Mouse (Mus musculus): ENCODE data around the gene Tst. TPM values are rescaled to one million over a fixed set of nuclear protein-coding genes. Genes with fewer than 3 reads are reported as not detected.

Tst gene
- polyA plus RNA-seq, 1 experiment from 2014 or later = 153 TPM

DNA sequence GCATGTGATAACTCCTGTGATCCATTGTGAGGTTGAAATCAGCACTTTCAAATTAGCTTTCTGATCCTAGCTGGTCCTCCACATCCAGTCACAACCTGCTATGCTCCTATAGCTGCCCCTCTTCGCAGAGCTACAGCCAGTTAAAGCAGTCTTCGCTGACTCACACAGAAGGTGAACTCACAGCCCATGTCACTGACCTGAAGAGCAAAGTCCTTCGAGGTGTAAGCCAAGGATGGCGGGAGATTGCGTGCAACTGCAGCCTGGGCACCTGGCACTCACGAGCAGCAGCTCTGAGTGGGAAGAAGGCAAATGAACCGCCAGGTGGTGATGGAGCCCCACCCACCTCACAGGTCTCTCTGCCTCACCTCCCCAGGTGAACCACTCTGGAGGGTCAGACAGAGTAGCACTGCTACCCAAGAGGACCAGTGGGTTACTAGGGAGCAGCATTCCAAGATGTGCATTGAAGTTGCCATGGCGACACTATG, 10.2 kb downstream of the Tst start, which contains the start of gene Tex33:
Tex33 (minus strand) TSS at position 435 of the 485 bp plus-strand sequence.
- no peaks in the 10 kb centered on the region for H3K9me3 ChIP-seq (ENCODE audit: control insufficient read depth, low read length)
- DNase-seq (ENCODE audit: low spot score) (peak; percentile 27), ATAC-seq (ENCODE audit: low FRiP score, low TSS enrichment) (peak; percentile 22; the same call in 1 of the 2 replicates)
- H3K9ac ChIP-seq (ENCODE audit: low read length) = no peak within 1 kb of the TSS
- H3K4me2 ChIP-seq (replicated peaks; ENCODE audit: low read depth) = no peak within 1 kb of the TSS
- 70% methylated on average over 8 of the region's 8 CpGs for WGBS
- H3K4me1 ChIP-seq (replicated peaks; ENCODE audit: control insufficient read depth, insufficient read depth) = no peaks in the 10 kb centered on the region
- H3K36me3 ChIP-seq (ENCODE audit: control insufficient read depth, insufficient read depth, low read length) = no peaks in the 10 kb centered on the region
- H3K4me3 ChIP-seq (ENCODE audit: low read depth, low read length) = no peak within 1 kb of the TSS
- no peaks in the 10 kb centered on the region for H3K27me3 ChIP-seq (ENCODE audit: control insufficient read depth, insufficient read depth, low read length)
- no peak within 1 kb of the TSS for H3K27ac ChIP-seq (replicated peaks)
- TF ChIP-seq EP300 (optimal IDR thresholded peaks at IDR 0.05) (no peak), CTCF (IDR thresholded peaks at IDR 0.05; ENCODE audit: low read depth) (peak; percentile 31)

DNA sequence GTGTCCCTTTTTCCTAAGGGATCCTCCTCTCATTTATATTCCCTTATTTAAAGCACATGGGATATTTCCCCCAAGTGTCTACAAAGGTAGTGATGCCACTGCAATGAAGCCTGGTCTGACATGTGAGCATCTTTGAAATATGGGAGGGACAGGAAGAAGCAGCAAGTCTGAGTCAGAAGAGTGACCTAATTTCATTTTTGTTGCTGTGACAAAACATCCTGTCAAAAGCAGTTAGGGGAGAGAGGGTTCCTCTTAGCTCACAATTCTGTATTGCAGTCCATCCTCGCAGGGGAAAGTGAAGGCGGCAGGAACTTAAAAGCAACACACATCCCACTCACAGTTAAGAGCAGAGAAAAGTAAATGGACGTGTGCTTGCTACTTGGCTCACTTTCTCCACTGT, 14.9 kb downstream of the Tst start:
- no peak for DNase-seq (ENCODE audit: low spot score)
- no peak for ATAC-seq (ENCODE audit: low FRiP score, low TSS enrichment)
- no peaks in the 10 kb centered on the region for H3K9me3 ChIP-seq (ENCODE audit: control insufficient read depth, low read length)
- TF ChIP-seq EP300 (optimal IDR thresholded peaks at IDR 0.05) = no peak
- TF ChIP-seq CTCF (IDR thresholded peaks at IDR 0.05; ENCODE audit: low read depth) = no peak
- no peak overlapping the region for H3K27ac ChIP-seq (replicated peaks)
- H3K4me1 ChIP-seq (replicated peaks; ENCODE audit: control insufficient read depth, insufficient read depth) = no peaks in the 10 kb centered on the region
- H3K4me2 ChIP-seq (replicated peaks; ENCODE audit: low read depth) = no peak overlapping the region
- no peak overlapping the region for H3K4me3 ChIP-seq (ENCODE audit: low read depth, low read length)
- 64% methylated on average over 3 of the region's 3 CpGs for WGBS
- H3K9ac ChIP-seq (ENCODE audit: low read length) = no peak overlapping the region
- H3K36me3 ChIP-seq (ENCODE audit: control insufficient read depth, insufficient read depth, low read length) = no peaks in the 10 kb centered on the region
- no peaks in the 10 kb centered on the region for H3K27me3 ChIP-seq (ENCODE audit: control insufficient read depth, insufficient read depth, low read length)

DNA sequence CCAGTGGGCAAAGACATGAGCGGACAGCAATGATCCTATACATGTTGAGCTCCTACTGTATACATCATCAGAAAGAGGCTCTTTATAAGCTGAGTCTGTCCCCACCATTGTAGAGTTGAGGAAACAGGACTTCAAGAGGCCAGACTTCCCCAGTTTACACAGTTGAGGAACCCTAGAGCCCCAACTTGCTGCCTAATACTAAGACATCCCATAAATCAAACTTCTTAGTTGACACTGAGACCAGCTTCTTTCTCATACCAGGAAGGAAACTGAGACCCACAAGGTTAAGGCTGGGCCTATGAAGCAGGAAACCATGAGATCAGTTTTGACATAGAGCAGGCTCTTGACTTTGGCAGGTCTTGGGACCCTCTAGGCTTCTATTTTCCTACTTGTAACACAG, 20.1 kb downstream of the Tst start:
- no peak overlapping the region for H3K4me2 ChIP-seq (replicated peaks; ENCODE audit: low read depth)
- ATAC-seq (ENCODE audit: low FRiP score, low TSS enrichment) = no peak
- no peak for DNase-seq (ENCODE audit: low spot score)
- WGBS = 87% methylated on average over 1 of the region's 1 CpGs
- no peak overlapping the region for H3K27ac ChIP-seq (replicated peaks)
- no peaks in the 10 kb centered on the region for H3K27me3 ChIP-seq (ENCODE audit: control insufficient read depth, insufficient read depth, low read length)
- no peak overlapping the region for H3K4me3 ChIP-seq (ENCODE audit: low read depth, low read length)
- H3K4me1 ChIP-seq (replicated peaks; ENCODE audit: control insufficient read depth, insufficient read depth) = no peaks in the 10 kb centered on the region
- no peak for TF ChIP-seq CTCF (IDR thresholded peaks at IDR 0.05; ENCODE audit: low read depth)
- TF ChIP-seq EP300 (optimal IDR thresholded peaks at IDR 0.05) = no peak
- no peak overlapping the region for H3K9ac ChIP-seq (ENCODE audit: low read length)
- no peaks in the 10 kb centered on the region for H3K36me3 ChIP-seq (ENCODE audit: control insufficient read depth, insufficient read depth, low read length)
- H3K9me3 ChIP-seq (ENCODE audit: control insufficient read depth, low read length) = no peaks in the 10 kb centered on the region

- 59% methylated on average over 7 of the region's 7 CpGs for WGBS
- no peak overlapping the region for H3K4me2 ChIP-seq (replicated peaks; ENCODE audit: low read depth)
- no peak overlapping the region for H3K4me3 ChIP-seq (ENCODE audit: low read depth, low read length)
- H3K36me3 ChIP-seq (ENCODE audit: control insufficient read depth, insufficient read depth, low read length) = no peaks in the 10 kb centered on the region
- no peaks in the 10 kb centered on the region for H3K4me1 ChIP-seq (replicated peaks; ENCODE audit: control insufficient read depth, insufficient read depth)
- no peaks in the 10 kb centered on the region for H3K27me3 ChIP-seq (ENCODE audit: control insufficient read depth, insufficient read depth, low read length)
- TF ChIP-seq EP300 (optimal IDR thresholded peaks at IDR 0.05) = no peak
- no peak for TF ChIP-seq CTCF (IDR thresholded peaks at IDR 0.05; ENCODE audit: low read depth)
- ATAC-seq (ENCODE audit: low FRiP score, low TSS enrichment) = peak; percentile 13; the same call in 1 of the 2 replicates
- DNase-seq (ENCODE audit: low spot score) = no peak
- H3K27ac ChIP-seq (replicated peaks) = peak overlapping the region; percentile 40; the same call in 1 of the 2 replicates
- H3K9me3 ChIP-seq (ENCODE audit: control insufficient read depth, low read length) = no peaks in the 10 kb centered on the region
- H3K9ac ChIP-seq (ENCODE audit: low read length) = no peak overlapping the region
These were observed 21.2 kb downstream of the Tst start for GRCm38 (mm10) chr15:78384220-78385116.

DNA sequence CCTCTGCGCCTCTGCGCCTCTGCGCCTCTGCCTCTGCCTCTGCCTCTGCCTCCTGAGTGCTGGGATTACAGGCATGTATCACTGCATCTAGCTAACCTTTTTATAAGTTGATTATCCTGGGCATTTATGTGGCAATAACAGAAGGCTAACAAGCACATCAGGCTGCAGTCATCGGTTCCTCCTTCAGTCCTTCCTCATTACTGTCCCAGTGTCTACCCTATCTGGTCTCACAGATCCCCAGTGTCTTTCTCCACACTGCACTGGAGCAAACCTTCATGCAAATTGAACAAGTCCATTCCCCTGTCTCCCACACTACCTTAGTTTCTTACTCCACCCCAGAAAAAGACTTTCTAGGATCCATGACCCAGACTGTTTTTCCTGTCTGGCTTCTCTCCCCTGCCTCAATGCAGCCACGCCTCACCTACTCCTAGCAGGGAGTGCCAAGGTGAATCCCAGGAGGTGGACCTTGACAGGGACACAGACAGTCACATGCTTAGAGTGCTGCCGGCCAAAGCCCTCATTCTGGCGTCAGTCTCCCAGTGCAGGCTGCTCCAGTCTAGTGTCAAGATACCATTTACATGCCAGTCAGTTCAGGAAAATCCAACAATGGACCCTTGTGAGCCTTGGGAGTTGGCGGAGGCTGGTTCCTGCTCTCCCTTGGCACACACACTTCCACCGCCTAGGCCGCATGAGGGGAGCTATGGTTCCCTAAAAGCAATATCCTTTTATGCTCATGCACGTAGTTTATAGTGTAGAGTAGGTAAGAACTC, 22.1 kb downstream of the Tst start:
- DNase-seq (ENCODE audit: low spot score) (peak; percentile 35), ATAC-seq (ENCODE audit: low FRiP score, low TSS enrichment) (peak; percentile 46; the same call in 1 of the 2 replicates)
- H3K9me3 ChIP-seq (ENCODE audit: control insufficient read depth, low read length) = no peaks in the 10 kb centered on the region
- H3K4me2 ChIP-seq (replicated peaks; ENCODE audit: low read depth) = no peak overlapping the region
- WGBS = 73% methylated on average over 11 of the region's 11 CpGs
- H3K9ac ChIP-seq (ENCODE audit: low read length) = no peak overlapping the region
- TF ChIP-seq CTCF (IDR thresholded peaks at IDR 0.05; ENCODE audit: low read depth) (no peak), EP300 (optimal IDR thresholded peaks at IDR 0.05) (no peak)
- H3K27me3 ChIP-seq (ENCODE audit: control insufficient read depth, insufficient read depth, low read length) = no peaks in the 10 kb centered on the region
- no peaks in the 10 kb centered on the region for H3K4me1 ChIP-seq (replicated peaks; ENCODE audit: control insufficient read depth, insufficient read depth)
- peak overlapping the region; percentile 40; the same call in 1 of the 2 replicates for H3K27ac ChIP-seq (replicated peaks)
- H3K36me3 ChIP-seq (ENCODE audit: control insufficient read depth, insufficient read depth, low read length) = no peaks in the 10 kb centered on the region
- no peak overlapping the region for H3K4me3 ChIP-seq (ENCODE audit: low read depth, low read length)

All from stomach, postnatal 0 days (tissue).